Mouse (Mus musculus): Measurements from ENCODE around the gene Cox5a. TPM values are rescaled to one million over a fixed set of nuclear protein-coding genes. Genes with fewer than 3 reads are reported as not detected.
A peak's percentile ranks its signal among the peaks of the same experiment; 100 is the strongest.

Gene Cox5a
- polyA plus RNA-seq (2015; fragmentation: Nextera tagmentation; extraction: Ambion mirVana): 818 and 833 TPM in 2 replicates

DNA sequence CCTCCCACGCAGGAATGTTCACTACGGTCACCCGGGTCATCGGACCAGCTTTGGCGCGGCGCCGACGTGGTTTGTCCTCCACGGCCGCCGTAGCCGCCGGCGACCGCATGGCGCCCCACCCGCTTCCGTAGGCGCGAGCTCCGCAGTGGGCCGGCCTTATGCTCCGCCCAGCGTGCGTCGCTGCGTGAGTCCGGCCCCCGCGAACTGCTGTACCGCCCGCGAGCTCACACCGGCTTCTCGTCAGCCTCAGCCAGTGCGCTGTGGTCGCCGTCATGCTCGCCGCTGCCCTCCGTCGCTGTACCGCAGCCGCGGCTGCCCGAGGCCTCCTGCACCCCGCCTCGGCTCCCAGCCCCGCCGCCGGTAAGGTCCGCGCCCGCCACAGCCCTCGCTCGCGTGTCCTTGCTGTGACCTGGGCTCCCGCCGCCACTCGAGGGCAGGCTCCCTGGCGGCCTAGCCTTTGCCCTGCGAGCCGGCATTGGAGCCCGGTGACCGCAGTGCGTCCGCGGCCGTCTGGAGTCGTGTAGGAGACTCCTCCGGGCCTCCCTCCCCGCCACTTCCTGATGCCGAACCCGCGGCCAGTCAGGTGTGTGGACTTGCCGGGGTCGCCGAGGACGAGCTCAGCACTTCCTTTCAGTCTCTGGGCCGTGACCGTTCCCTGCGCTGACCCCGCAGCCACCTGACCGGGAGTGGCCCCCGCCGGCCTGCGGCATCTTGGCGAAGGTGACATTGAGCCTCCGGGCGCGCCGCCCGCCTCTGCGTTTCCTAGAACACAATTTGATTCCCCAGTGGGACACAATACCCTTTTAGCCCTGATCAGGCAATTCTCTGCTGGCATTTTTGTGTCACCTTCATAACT, at the start of gene Cox5a:
Gene Cox5a, plus strand, starts transcription at position 219 of the 856 bp plus-strand sequence.
- Histone ChIP-seq H3K4me3 (ENCODE audit: low read depth, low read length) (peak within 1 kb of the TSS; percentile 96), H3K9me3 (replicated peaks; ENCODE audit: control insufficient read depth, low read length, poor library complexity, severe bottlenecking) (no peaks in the 10 kb centered on the region), H3K36me3 (ENCODE audit: control insufficient read depth, insufficient read depth, low read length) (no peaks in the 10 kb centered on the region), H3K27ac (ENCODE audit: low read length) (peak within 1 kb of the TSS; percentile 93), H3K4me2 (ENCODE audit: low read length) (peak within 1 kb of the TSS; percentile 66), H3K27me3 (ENCODE audit: control insufficient read depth, insufficient read depth, low read depth, low read length) (no peaks in the 10 kb centered on the region), H3K9ac (ENCODE audit: low read depth, low read length) (peak within 1 kb of the TSS; percentile 99), H3K4me1 (ENCODE audit: control insufficient read depth, insufficient read depth, low read length) (peaks cover 41% of the 10 kb centered on the region)
- WGBS: under 1% methylated on average over 85 of the region's 95 CpGs
- ATAC-seq: peak; percentile 96

DNA sequence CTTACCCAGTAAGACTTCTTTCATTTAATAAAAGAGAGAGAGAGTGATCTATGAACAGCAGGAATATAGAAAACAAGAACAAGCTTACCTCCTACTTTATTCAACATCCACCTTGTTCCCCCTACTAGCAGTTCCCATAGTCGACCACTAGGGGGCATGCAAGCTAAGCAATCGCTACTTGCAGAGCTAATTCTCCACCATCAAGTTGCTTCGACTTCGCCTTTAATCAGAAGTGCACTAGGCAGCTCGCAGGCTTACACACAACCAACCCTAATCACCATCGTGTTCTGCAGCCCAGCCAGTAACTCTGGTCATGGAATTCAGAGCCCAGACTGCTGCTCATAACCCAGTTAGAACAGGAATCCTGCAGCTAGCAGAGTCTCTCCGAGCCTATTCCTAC, 35.3 kb upstream of the Cox5a start:
- no peaks in the 10 kb centered on the region for H3K4me1 ChIP-seq (ENCODE audit: control insufficient read depth, insufficient read depth, low read length)
- no peaks in the 10 kb centered on the region for H3K36me3 ChIP-seq (ENCODE audit: control insufficient read depth, insufficient read depth, low read length)
- H3K27ac ChIP-seq (ENCODE audit: low read length): no peak overlapping the region
- 12% methylated on average over 7 of the region's 7 CpGs for WGBS
- no peak overlapping the region; the same call in 1 of the 2 replicates for H3K4me2 ChIP-seq (ENCODE audit: low read length)
- no peaks in the 10 kb centered on the region for H3K27me3 ChIP-seq (ENCODE audit: control insufficient read depth, insufficient read depth, low read depth, low read length)
- no peaks in the 10 kb centered on the region for H3K9me3 ChIP-seq (replicated peaks; ENCODE audit: control insufficient read depth, low read length, poor library complexity, severe bottlenecking)
- ATAC-seq: peak; percentile 72
- H3K4me3 ChIP-seq (ENCODE audit: low read depth, low read length): no peak overlapping the region
- no peak overlapping the region for H3K9ac ChIP-seq (ENCODE audit: low read depth, low read length)

DNA sequence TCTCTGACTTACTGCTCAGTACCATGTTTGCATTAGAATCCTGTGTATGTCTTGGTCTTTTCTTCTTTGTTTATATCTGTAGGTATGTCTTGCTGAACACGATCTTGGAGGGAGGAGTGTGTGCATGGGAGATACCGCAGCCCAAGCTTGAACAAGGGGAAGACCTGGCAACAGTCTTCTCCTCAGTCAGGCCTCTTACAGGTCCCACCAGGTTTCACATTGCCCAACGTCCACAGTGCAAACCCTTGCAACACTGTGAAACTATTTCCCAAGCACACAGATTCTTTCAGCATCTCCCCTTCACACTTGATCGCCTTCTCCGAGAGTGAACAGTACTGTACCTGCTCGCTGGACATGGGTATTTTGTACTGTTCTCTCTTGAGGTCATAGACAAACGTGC, 33.3 kb upstream of the Cox5a start:
- ATAC-seq: no peak
- 83% methylated on average over 7 of the region's 7 CpGs for WGBS
- no peaks in the 10 kb centered on the region for H3K27me3 ChIP-seq (ENCODE audit: control insufficient read depth, insufficient read depth, low read depth, low read length)
- H3K9ac ChIP-seq (ENCODE audit: low read depth, low read length): no peak overlapping the region
- H3K4me2 ChIP-seq (ENCODE audit: low read length): no peak overlapping the region
- no peaks in the 10 kb centered on the region for H3K36me3 ChIP-seq (ENCODE audit: control insufficient read depth, insufficient read depth, low read length)
- no peak overlapping the region for H3K27ac ChIP-seq (ENCODE audit: low read length)
- H3K9me3 ChIP-seq (replicated peaks; ENCODE audit: control insufficient read depth, low read length, poor library complexity, severe bottlenecking): no peaks in the 10 kb centered on the region
- no peaks in the 10 kb centered on the region for H3K4me1 ChIP-seq (ENCODE audit: control insufficient read depth, insufficient read depth, low read length)
- H3K4me3 ChIP-seq (ENCODE audit: low read depth, low read length): no peak overlapping the region

DNA sequence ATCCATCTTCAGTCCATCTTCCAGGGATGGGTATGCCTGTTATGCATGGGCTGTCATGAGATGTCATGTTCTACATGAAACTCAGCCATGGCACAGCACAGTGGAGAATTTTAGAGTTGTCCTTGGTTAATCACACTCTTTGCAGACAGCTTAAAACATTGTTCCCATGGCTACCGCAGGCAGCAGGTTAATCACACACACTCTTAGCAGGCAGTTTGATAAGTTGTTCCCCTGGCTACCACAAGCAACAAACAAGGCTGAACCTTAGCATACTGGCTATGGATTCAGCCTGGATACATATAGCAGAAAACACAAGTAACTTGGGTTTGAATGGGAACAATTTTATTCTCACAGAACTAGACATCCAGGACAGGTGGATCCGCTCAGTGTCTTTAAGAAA, 27.5 kb upstream of the Cox5a start:
- Histone ChIP-seq H3K4me3 (ENCODE audit: low read depth, low read length) (no peak overlapping the region), H3K36me3 (ENCODE audit: control insufficient read depth, insufficient read depth, low read length) (no peaks in the 10 kb centered on the region), H3K27me3 (ENCODE audit: control insufficient read depth, insufficient read depth, low read depth, low read length) (no peaks in the 10 kb centered on the region), H3K9ac (ENCODE audit: low read depth, low read length) (no peak overlapping the region), H3K4me1 (ENCODE audit: control insufficient read depth, insufficient read depth, low read length) (peaks cover 4% of the 10 kb centered on the region; the same call in 1 of the 2 replicates), H3K4me2 (ENCODE audit: low read length) (no peak overlapping the region), H3K9me3 (replicated peaks; ENCODE audit: control insufficient read depth, low read length, poor library complexity, severe bottlenecking) (no peaks in the 10 kb centered on the region), H3K27ac (ENCODE audit: low read length) (no peak overlapping the region)
- no peak for ATAC-seq
- WGBS: 90% methylated on average over 2 of the region's 2 CpGs

DNA sequence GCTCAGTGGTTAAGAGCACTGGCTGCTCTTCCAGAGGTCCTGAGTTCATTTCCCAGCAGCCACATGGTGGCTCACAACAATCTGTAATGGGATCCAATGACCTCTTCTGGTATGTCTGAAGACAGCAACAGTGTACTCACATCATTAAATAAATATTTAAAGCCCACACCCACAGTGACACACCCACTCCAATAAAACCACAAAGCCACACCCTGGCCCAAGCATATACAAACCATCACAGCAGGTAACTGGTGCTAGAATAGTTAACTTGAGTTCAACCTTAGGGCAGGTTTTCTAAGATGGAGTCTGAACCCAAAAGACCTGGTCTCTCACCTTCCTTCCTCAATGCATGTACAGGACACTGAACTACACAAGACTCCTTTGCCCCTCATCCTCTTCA, 26.1 kb upstream of the Cox5a start:
- Histone ChIP-seq H3K4me3 (ENCODE audit: low read depth, low read length) (no peak overlapping the region), H3K27ac (ENCODE audit: low read length) (no peak overlapping the region), H3K27me3 (ENCODE audit: control insufficient read depth, insufficient read depth, low read depth, low read length) (no peaks in the 10 kb centered on the region), H3K36me3 (ENCODE audit: control insufficient read depth, insufficient read depth, low read length) (no peaks in the 10 kb centered on the region), H3K4me2 (ENCODE audit: low read length) (no peak overlapping the region), H3K4me1 (ENCODE audit: control insufficient read depth, insufficient read depth, low read length) (peaks cover 9% of the 10 kb centered on the region), H3K9me3 (replicated peaks; ENCODE audit: control insufficient read depth, low read length, poor library complexity, severe bottlenecking) (no peaks in the 10 kb centered on the region), H3K9ac (ENCODE audit: low read depth, low read length) (no peak overlapping the region)
- ATAC-seq: no peak

DNA sequence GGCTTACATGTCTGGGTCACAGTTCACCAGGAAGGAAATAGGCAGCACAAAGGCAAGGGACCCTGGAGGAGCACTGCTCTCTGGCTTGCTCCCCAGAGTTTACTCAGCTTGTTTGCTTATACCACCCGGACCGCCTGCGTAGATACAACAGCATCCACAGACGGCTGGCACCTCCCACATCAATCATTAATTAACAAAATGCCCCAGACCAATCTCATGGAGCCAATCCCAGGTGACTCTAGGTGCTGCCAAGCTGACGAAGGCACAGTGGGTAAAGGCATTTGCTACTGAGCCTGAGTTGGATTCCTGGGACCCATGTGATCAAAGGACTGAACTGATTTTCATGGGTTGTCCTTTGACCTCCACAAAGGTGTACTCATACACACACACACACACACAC, 23.8 kb upstream of the Cox5a start:
- ATAC-seq: no peak
- no peak overlapping the region for H3K27ac ChIP-seq (ENCODE audit: low read length)
- no peaks in the 10 kb centered on the region for H3K9me3 ChIP-seq (replicated peaks; ENCODE audit: control insufficient read depth, low read length, poor library complexity, severe bottlenecking)
- peaks cover 24% of the 10 kb centered on the region for H3K4me1 ChIP-seq (ENCODE audit: control insufficient read depth, insufficient read depth, low read length)
- WGBS: 78% methylated on average over 5 of the region's 5 CpGs
- H3K4me3 ChIP-seq (ENCODE audit: low read depth, low read length): no peak overlapping the region
- no peaks in the 10 kb centered on the region for H3K36me3 ChIP-seq (ENCODE audit: control insufficient read depth, insufficient read depth, low read length)
- H3K4me2 ChIP-seq (ENCODE audit: low read length): no peak overlapping the region
- peaks cover 4% of the 10 kb centered on the region for H3K27me3 ChIP-seq (ENCODE audit: control insufficient read depth, insufficient read depth, low read depth, low read length)
- H3K9ac ChIP-seq (ENCODE audit: low read depth, low read length): no peak overlapping the region

DNA sequence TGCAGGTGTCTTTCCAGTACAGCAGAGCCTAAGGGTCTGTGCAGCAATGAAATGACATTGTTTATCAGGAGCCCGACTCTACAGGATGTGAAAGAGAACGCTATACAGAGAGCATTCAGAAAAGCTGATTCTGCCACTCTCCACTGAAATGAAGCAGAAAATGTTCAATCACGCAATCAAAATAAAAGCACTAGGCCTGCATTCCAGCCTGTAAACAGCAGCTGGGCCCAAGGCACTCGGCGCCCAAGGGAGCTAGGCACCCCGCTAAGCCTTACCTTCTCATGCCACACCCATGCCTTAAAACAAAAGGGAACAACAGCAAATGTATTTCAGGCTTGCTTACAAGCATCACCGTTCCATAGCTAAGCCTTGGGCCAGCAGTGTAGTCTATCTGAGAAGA, 22.5 kb upstream of the Cox5a start:
- no peaks in the 10 kb centered on the region for H3K36me3 ChIP-seq (ENCODE audit: control insufficient read depth, insufficient read depth, low read length)
- WGBS: 41% methylated on average over 7 of the region's 7 CpGs
- no peak for ATAC-seq
- H3K27ac ChIP-seq (ENCODE audit: low read length): peak overlapping the region; percentile 74
- H3K9ac ChIP-seq (ENCODE audit: low read depth, low read length): 0 out of 2 replicates have a peak overlapping the region, but pooled peaks have one; percentile 34
- peak overlapping the region; percentile 14; the same call in 1 of the 2 replicates for H3K4me2 ChIP-seq (ENCODE audit: low read length)
- no peak overlapping the region for H3K4me3 ChIP-seq (ENCODE audit: low read depth, low read length)
- H3K4me1 ChIP-seq (ENCODE audit: control insufficient read depth, insufficient read depth, low read length): peaks cover 35% of the 10 kb centered on the region
- peaks cover 11% of the 10 kb centered on the region for H3K27me3 ChIP-seq (ENCODE audit: control insufficient read depth, insufficient read depth, low read depth, low read length)
- no peaks in the 10 kb centered on the region for H3K9me3 ChIP-seq (replicated peaks; ENCODE audit: control insufficient read depth, low read length, poor library complexity, severe bottlenecking)

DNA sequence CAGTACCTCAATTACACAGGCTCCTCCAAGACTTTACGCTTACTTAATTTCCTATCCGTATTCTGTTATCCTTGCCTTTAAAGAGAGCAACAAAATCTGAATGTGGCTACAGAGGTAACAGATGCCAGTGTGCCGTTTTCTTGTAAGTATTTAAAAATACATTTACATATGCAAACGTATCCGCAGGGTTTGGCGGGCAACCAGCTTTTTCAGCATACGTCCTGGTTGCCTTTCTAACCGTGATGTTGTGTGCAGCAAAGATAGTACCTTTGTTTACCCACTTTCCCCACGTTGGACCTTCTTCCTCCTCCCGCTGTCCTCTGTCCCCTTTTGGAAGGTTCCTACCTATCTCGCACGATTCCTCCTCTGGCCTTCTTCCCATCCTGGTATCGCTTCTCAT, 19.6 kb upstream of the Cox5a start:
- Histone ChIP-seq H3K9ac (ENCODE audit: low read depth, low read length) (peak overlapping the region; percentile 55), H3K27me3 (ENCODE audit: control insufficient read depth, insufficient read depth, low read depth, low read length) (peaks cover 27% of the 10 kb centered on the region), H3K27ac (ENCODE audit: low read length) (peak overlapping the region; percentile 76), H3K4me3 (ENCODE audit: low read depth, low read length) (peak overlapping the region; percentile 29), H3K9me3 (replicated peaks; ENCODE audit: control insufficient read depth, low read length, poor library complexity, severe bottlenecking) (no peaks in the 10 kb centered on the region), H3K36me3 (ENCODE audit: control insufficient read depth, insufficient read depth, low read length) (no peaks in the 10 kb centered on the region), H3K4me1 (ENCODE audit: control insufficient read depth, insufficient read depth, low read length) (peaks cover 54% of the 10 kb centered on the region), H3K4me2 (ENCODE audit: low read length) (peak overlapping the region; percentile 89)
- no peak for ATAC-seq
- 4% methylated on average over 13 of the region's 13 CpGs for WGBS

DNA sequence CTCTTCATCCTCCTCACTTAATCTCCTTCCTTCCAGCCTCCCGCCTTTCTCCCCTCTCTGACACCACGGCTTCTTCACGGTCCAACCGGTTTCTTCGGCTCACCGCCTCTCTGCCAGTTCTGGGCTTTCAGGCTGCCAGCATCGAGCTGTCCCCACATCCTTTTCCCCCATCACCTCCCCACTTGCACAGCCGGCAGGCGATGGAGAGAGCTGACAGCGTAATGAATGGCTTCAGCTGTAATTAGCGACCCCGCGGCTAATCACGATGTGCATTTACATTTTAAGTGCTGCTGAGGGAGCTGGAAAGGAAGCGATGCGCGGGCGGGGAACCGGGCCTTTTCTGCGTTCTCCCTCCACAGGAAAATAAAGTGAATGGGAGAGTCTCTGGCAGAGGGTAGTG, 19.2 kb upstream of the Cox5a start:
- peak overlapping the region; percentile 76 for H3K27ac ChIP-seq (ENCODE audit: low read length)
- peak overlapping the region; percentile 29 for H3K4me3 ChIP-seq (ENCODE audit: low read depth, low read length)
- H3K9me3 ChIP-seq (replicated peaks; ENCODE audit: control insufficient read depth, low read length, poor library complexity, severe bottlenecking): no peaks in the 10 kb centered on the region
- H3K4me2 ChIP-seq (ENCODE audit: low read length): peak overlapping the region; percentile 89
- H3K36me3 ChIP-seq (ENCODE audit: control insufficient read depth, insufficient read depth, low read length): no peaks in the 10 kb centered on the region
- ATAC-seq: no peak
- 1% methylated on average over 20 of the region's 20 CpGs for WGBS
- peak overlapping the region; percentile 55 for H3K9ac ChIP-seq (ENCODE audit: low read depth, low read length)
- peaks cover 54% of the 10 kb centered on the region for H3K4me1 ChIP-seq (ENCODE audit: control insufficient read depth, insufficient read depth, low read length)
- H3K27me3 ChIP-seq (ENCODE audit: control insufficient read depth, insufficient read depth, low read depth, low read length): peaks cover 27% of the 10 kb centered on the region

Data from midbrain, embryonic 16.5 days (tissue).